Mouse (Mus musculus) stomach, embryonic 14.5 days (tissue): ENCODE results near the gene Nrm. TPM values are rescaled to one million over a fixed set of nuclear protein-coding genes. Genes with fewer than 3 reads are reported as not detected.

Experiments
- ATAC-seq: fragments of 200-750 bp; cut with Nextera tagmentation; 2 replicates; pipeline ENCODE4 v1.8.0; 2017; ENCODE audit warnings: low read depth, moderate TSS enrichment; ENCODE audit not compliant: insufficient number of reproducible peaks, insufficient read depth, low FRiP score
- H3K27ac ChIP-seq: fragments of 300-500 bp; sonication (generic); 2 replicates; pipeline ENCODE4 v1.5.1; 2014; ENCODE audit warnings: mild to moderate bottlenecking, low read length, moderate library complexity, mixed read lengths
- H3K27me3 ChIP-seq: fragments of 300-500 bp; sonication (generic); 2 replicates; pipeline ENCODE4 v1.6.1; 2014; ENCODE audit warnings: low read length, control low read depth, mixed read lengths; ENCODE audit not compliant: control insufficient read depth, insufficient read depth
- H3K36me3 ChIP-seq: fragments of 300-500 bp; sonication (generic); 2 replicates; pipeline ENCODE4 v1.6.1; 2014; ENCODE audit warnings: mild to moderate bottlenecking, control low read depth, low read length, moderate library complexity, mixed read lengths; ENCODE audit not compliant: control insufficient read depth, insufficient read depth
- H3K4me1 ChIP-seq: fragments of 300-500 bp; sonication (generic); 2 replicates; pipeline ENCODE4 v1.6.1; 2014; ENCODE audit warnings: low read length, control low read depth, mixed read lengths; ENCODE audit not compliant: control insufficient read depth, insufficient read depth
- H3K4me2 ChIP-seq: fragments of 300-500 bp; sonication (generic); replicated peaks from 2 replicates; pipeline ENCODE4 v1.6.1; 2014; ENCODE audit warnings: low read depth, low read length, control low read depth
- H3K4me3 ChIP-seq: fragments of 300-500 bp; sonication (generic); 2 replicates; pipeline ENCODE4 v1.5.1; 2014; ENCODE audit warnings: low read depth, low read length, control low read depth
- H3K9ac ChIP-seq: fragments of 300-500 bp; sonication (generic); replicated peaks from 2 replicates; pipeline ENCODE4 v1.6.1; 2014; ENCODE audit warnings: low read depth, mild to moderate bottlenecking, control low read depth, low read length, moderate library complexity, mixed read lengths
- H3K9me3 ChIP-seq: fragments of 300-500 bp; sonication (generic); 2 replicates; pipeline ENCODE4 v1.6.1; 2016; ENCODE audit warnings: low read depth, low read length, control low read depth; ENCODE audit not compliant: control insufficient read depth
- WGBS: fragments of 180-500 bp; shearing (Covaris S2); extraction: QIAGEN DNeasy Blood & Tissue Kit; methylation state at CpG from one replicate; pipeline ENCODE4 v1.1.7; 2014; 5-methylcytosine and 5-hydroxymethylcytosine counted together
- polyA plus RNA-seq: library from polyadenylated mRNA; unstranded; fragments of >200 nt; fragmentation: Nextera tagmentation; extraction: Ambion mirVana; gene quantifications from 2 replicates; pipeline ENCODE4 v1.2.1, GENCODE M21; 2014

Nrm gene
- polyA plus RNA-seq, 1 experiment from 2014 or later: 67.1 TPM

DNA sequence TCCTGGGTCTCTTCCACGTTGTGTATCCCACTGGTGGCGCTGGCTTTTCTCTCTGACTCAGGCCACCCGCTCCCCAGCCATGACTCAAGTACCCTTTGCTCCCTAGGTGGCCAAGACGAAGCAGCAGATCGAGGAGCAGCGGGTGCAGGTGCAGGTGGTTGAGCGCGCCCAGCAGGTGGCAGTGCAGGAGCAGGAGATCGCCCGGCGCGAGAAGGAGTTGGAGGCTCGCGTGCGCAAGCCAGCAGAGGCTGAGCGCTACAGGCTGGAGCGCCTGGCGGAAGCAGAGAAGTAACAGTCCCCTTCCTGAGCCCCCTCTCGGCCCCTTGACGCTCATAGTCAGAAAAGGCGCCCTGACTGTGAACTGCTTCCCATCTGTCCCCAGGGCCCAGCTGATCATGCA, 31.4 kb upstream of the Nrm start:
- no peaks in the 10 kb centered on the region for H3K9me3 ChIP-seq
- peaks cover 10% of the 10 kb centered on the region; the same call in 1 of the 2 replicates for H3K4me1 ChIP-seq
- H3K27ac ChIP-seq: no peak overlapping the region
- no peak overlapping the region for H3K9ac ChIP-seq
- ATAC-seq: peak; percentile 66; the same call in 1 of the 2 replicates
- no peak overlapping the region for H3K4me3 ChIP-seq
- H3K27me3 ChIP-seq: no peaks in the 10 kb centered on the region
- peaks cover 42% of the 10 kb centered on the region for H3K36me3 ChIP-seq
- H3K4me2 ChIP-seq: 0 out of 2 replicates have a peak overlapping the region, but pooled peaks have one; percentile 8
- WGBS: under 1% methylated on average over 21 of the region's 21 CpGs

DNA sequence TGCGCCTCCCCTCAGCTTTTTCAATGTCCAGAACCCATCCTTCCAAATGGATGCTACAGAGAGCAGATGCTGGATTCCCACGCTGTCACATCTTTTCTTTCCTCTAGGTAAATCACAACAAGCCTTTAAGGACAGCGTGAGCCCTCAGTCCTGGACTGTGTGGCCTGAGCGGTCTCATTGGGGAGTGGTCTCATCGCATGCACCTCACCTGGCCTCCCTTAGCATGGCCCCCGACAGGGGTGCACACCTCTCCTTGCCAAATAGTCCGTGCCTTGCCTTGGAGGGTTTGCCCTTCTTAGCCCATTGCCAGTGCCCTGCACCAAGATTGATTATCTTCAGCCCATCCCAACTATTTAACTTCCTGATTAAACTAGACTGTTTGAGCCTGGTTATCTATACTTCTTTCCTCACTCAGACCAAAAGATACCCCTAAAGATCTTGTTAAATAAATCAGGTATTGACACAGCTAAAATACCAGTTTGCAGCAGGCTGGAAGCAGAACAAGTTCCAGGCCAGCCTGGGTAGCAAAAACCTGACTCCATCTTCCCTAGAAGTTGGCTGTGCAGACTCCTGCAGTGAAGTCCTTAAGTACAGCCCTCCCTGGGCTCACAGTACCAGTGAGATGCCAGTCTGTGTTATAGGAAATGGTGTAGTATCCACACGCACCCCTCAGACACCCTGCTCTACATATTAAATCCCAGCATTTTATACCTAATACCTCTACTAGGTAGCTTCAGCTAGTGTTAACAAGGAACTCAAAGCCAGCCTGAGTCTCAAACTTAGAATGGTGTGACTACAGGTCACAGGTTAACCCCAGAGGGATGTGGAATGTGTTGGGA, 28.5 kb upstream of the Nrm start:
- H3K27me3 ChIP-seq: no peaks in the 10 kb centered on the region
- WGBS: 59% methylated on average over 8 of the region's 8 CpGs
- ATAC-seq: no peak
- H3K27ac ChIP-seq: no peak overlapping the region
- no peak overlapping the region for H3K4me3 ChIP-seq
- no peaks in the 10 kb centered on the region for H3K9me3 ChIP-seq
- H3K4me2 ChIP-seq: no peak overlapping the region
- peaks cover 50% of the 10 kb centered on the region for H3K36me3 ChIP-seq
- no peak overlapping the region for H3K9ac ChIP-seq
- H3K4me1 ChIP-seq: peaks cover 22% of the 10 kb centered on the region

GRCm38 (mm10) chr17:35833239-35833751, 27.8 kb upstream of the Nrm start:
- Histone ChIP-seq H3K36me3 (peaks cover 48% of the 10 kb centered on the region), H3K27ac (no peak overlapping the region)
- no peak for ATAC-seq

DNA sequence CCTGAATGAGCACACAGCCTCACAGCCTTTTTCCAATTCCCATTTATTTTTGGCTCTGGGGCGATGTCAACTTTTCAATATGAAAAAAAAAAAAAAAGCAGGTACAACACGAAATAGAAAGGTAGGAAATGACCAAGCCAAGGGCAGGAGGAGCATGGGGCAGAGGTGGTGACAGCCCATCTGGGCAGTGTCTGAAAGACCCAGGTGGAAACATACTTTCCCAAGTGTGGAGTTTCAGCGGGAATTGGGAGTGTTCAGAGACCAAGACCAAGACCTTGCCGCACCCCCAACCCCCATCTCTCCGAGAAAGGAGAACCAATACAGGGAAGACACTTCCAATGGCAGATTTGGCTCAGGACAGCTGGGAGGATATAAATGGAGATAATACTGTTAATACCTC, 27.2 kb upstream of the Nrm start:
- peaks cover 48% of the 10 kb centered on the region for H3K36me3 ChIP-seq
- no peak for ATAC-seq

More at GRCm38 (mm10) chr17:35833239-35833751, 27.8 kb upstream of the Nrm start:
- H3K4me1 ChIP-seq: peaks cover 22% of the 10 kb centered on the region
- no peak overlapping the region for H3K4me3 ChIP-seq
- H3K4me2 ChIP-seq: no peak overlapping the region
- no peaks in the 10 kb centered on the region for H3K9me3 ChIP-seq
- H3K9ac ChIP-seq: no peak overlapping the region
- no peaks in the 10 kb centered on the region for H3K27me3 ChIP-seq
- WGBS: 27% methylated on average over 5 of the region's 5 CpGs

DNA sequence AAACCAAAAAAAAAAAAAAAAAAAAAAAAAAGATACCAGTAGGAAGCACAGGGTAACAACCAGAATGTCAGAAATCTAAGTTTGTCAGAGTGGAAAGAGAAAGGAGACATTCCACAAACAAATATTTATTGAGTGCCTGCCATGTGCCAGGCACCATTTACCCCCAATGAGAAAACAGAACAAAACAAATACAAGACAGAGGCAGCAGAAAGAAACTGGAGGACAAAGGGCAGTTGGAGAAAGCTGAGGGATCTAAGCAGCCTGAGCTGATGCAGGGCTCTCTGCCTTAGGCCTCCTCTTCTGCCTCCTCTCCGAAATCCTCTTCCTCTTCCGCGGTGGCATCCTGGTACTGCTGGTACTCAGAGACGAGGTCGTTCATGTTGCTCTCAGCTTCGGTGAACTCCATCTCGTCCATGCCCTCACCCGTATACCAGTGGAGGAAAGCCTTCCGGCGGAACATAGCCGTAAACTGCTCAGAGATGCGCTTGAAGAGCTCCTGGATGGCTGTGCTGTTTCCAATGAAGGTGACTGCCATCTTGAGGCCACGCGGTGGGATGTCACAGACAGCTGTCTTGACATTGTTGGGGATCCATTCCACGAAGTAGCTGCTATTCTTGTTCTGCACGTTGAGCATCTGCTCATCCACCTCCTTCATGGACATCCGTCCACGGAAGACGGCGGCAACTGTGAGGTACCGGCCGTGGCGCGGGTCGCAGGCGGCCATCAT, 26.3 kb upstream of the Nrm start:
- Histone ChIP-seq H3K27me3 (no peaks in the 10 kb centered on the region), H3K4me2 (peak overlapping the region; percentile 98), H3K36me3 (peaks cover 48% of the 10 kb centered on the region), H3K9ac (no peak overlapping the region; the same call in 1 of the 2 replicates), H3K27ac (0 out of 2 replicates have a peak overlapping the region, but pooled peaks have one; percentile 11), H3K4me1 (peaks cover 27% of the 10 kb centered on the region), H3K9me3 (no peaks in the 10 kb centered on the region), H3K4me3 (peak overlapping the region; percentile 77)
- WGBS: 74% methylated on average over 26 of the region's 26 CpGs
- ATAC-seq: no peak

More for the DNA sequence above, 27.2 kb upstream of the Nrm start:
- H3K27ac ChIP-seq: peak overlapping the region; percentile 48; the same call in 1 of the 2 replicates
- H3K9ac ChIP-seq: no peak overlapping the region
- H3K4me3 ChIP-seq: no peak overlapping the region
- 50% methylated on average over 5 of the region's 5 CpGs for WGBS
- no peak overlapping the region for H3K4me2 ChIP-seq
- no peaks in the 10 kb centered on the region for H3K27me3 ChIP-seq
- no peaks in the 10 kb centered on the region for H3K9me3 ChIP-seq
- peaks cover 22% of the 10 kb centered on the region for H3K4me1 ChIP-seq

- 71% methylated on average over 26 of the region's 26 CpGs for WGBS
- peak overlapping the region; percentile 77 for H3K4me3 ChIP-seq
- peaks cover 25% of the 10 kb centered on the region for H3K4me1 ChIP-seq
- peak overlapping the region; percentile 98 for H3K4me2 ChIP-seq
- H3K27me3 ChIP-seq: no peaks in the 10 kb centered on the region
- peak overlapping the region; percentile 11; the same call in 1 of the 2 replicates for H3K27ac ChIP-seq
- no peak for ATAC-seq
- peaks cover 48% of the 10 kb centered on the region for H3K36me3 ChIP-seq
- H3K9me3 ChIP-seq: no peaks in the 10 kb centered on the region
- H3K9ac ChIP-seq: no peak overlapping the region
Measured at GRCm38 (mm10) chr17:35835424-35836140, 25.5 kb upstream of the Nrm start.

GRCm38 (mm10) chr17:35836178-35836965, 24.7 kb upstream of the Nrm start:
- H3K36me3 ChIP-seq: peaks cover 43% of the 10 kb centered on the region
- no peaks in the 10 kb centered on the region for H3K9me3 ChIP-seq
- H3K4me3 ChIP-seq: peak overlapping the region; percentile 77
- H3K27ac ChIP-seq: peak overlapping the region; percentile 98
- no peaks in the 10 kb centered on the region for H3K27me3 ChIP-seq
- peaks cover 25% of the 10 kb centered on the region for H3K4me1 ChIP-seq
- ATAC-seq: no peak
- peak overlapping the region; percentile 98 for H3K4me2 ChIP-seq
- peak overlapping the region; percentile 92 for H3K9ac ChIP-seq
- WGBS: 4% methylated on average over 24 of the region's 24 CpGs
